Mouse (Mus musculus): Measurements from ENCODE around the gene Calcoco2. TPM values are rescaled to one million over a fixed set of nuclear protein-coding genes. Genes with fewer than 3 reads are reported as not detected.
"Not testable (repeated sequence)": the region's sequence is repeated elsewhere in the genome, so short reads cannot be mapped to it uniquely, and the experiment has no call there.

Gene Calcoco2
- polyA plus RNA-seq, 1 experiment from 2014 or later = not detected

GRCm38 (mm10) chr11:96116116-96116515 is 4.4 kb upstream of the Calcoco2 start:
- Histone ChIP-seq H3K9me3 (no peaks in the 10 kb centered on the region), H3K4me1 (no peaks in the 10 kb centered on the region), H3K36me3 (no peaks in the 10 kb centered on the region), H3K4me2 (replicated peaks) (no peak overlapping the region), H3K9ac (replicated peaks) (no peak overlapping the region), H3K27me3 (no peaks in the 10 kb centered on the region; the same call in 1 of the 2 replicates), H3K27ac (replicated peaks) (no peak overlapping the region), H3K4me3 (no peak overlapping the region)
- 85% methylated on average over 3 of the region's 3 CpGs for WGBS
- ATAC-seq (replicated peaks) = no peak

GRCm38 (mm10) chr11:96115416-96115815 is 3.7 kb upstream of the Calcoco2 start:
- 87% methylated on average over 6 of the region's 6 CpGs for WGBS
- no peaks in the 10 kb centered on the region for H3K9me3 ChIP-seq
- no peaks in the 10 kb centered on the region; the same call in 1 of the 2 replicates for H3K27me3 ChIP-seq
- no peak overlapping the region for H3K27ac ChIP-seq (replicated peaks)
- no peak for ATAC-seq (replicated peaks)
- no peaks in the 10 kb centered on the region for H3K36me3 ChIP-seq
- no peaks in the 10 kb centered on the region for H3K4me1 ChIP-seq
- H3K4me3 ChIP-seq = no peak overlapping the region
- H3K4me2 ChIP-seq (replicated peaks) = no peak overlapping the region
- H3K9ac ChIP-seq (replicated peaks) = no peak overlapping the region

- no peak for ATAC-seq (replicated peaks)
- WGBS = 65% methylated on average over 2 of the region's 2 CpGs
- no peaks in the 10 kb centered on the region; the same call in 1 of the 2 replicates for H3K27me3 ChIP-seq
These were observed 2.3 kb upstream of the Calcoco2 start for GRCm38 (mm10) chr11:96114077-96114476.

GRCm38 (mm10) chr11:96110950-96111349 is 814 bp downstream of the Calcoco2 start:
- not testable (repeated sequence) for H3K36me3 ChIP-seq; H3K9me3 ChIP-seq; H3K9ac ChIP-seq (replicated peaks); H3K27me3 ChIP-seq; H3K4me1 ChIP-seq; ATAC-seq (replicated peaks); H3K27ac ChIP-seq (replicated peaks); H3K4me2 ChIP-seq (replicated peaks); H3K4me3 ChIP-seq
- 70% methylated on average over 2 of the region's 2 CpGs for WGBS

More at GRCm38 (mm10) chr11:96114077-96114476, 2.3 kb upstream of the Calcoco2 start:
- H3K9me3 ChIP-seq = no peaks in the 10 kb centered on the region
- no peak overlapping the region for H3K4me3 ChIP-seq
- H3K36me3 ChIP-seq = no peaks in the 10 kb centered on the region
- H3K27ac ChIP-seq (replicated peaks) = no peak overlapping the region
- H3K4me1 ChIP-seq = no peaks in the 10 kb centered on the region
- H3K9ac ChIP-seq (replicated peaks) = no peak overlapping the region
- no peak overlapping the region for H3K4me2 ChIP-seq (replicated peaks)

GRCm38 (mm10) chr11:96108376-96108775 is 3.4 kb downstream of the Calcoco2 start:
- no peak overlapping the region for H3K4me3 ChIP-seq
- no peak overlapping the region for H3K27ac ChIP-seq (replicated peaks)
- no peaks in the 10 kb centered on the region for H3K4me1 ChIP-seq
- 74% methylated on average over 1 of the region's 1 CpGs for WGBS
- H3K36me3 ChIP-seq = no peaks in the 10 kb centered on the region
- H3K4me2 ChIP-seq (replicated peaks) = no peak overlapping the region
- no peak overlapping the region for H3K9ac ChIP-seq (replicated peaks)
- no peak for ATAC-seq (replicated peaks)
- H3K27me3 ChIP-seq = no peaks in the 10 kb centered on the region; the same call in 1 of the 2 replicates
- no peaks in the 10 kb centered on the region for H3K9me3 ChIP-seq

GRCm38 (mm10) chr11:96093361-96093760 is 18.4 kb downstream of the Calcoco2 start:
- 10% methylated on average over 3 of the region's 3 CpGs for WGBS
- Histone ChIP-seq H3K27ac (replicated peaks) (no peak overlapping the region), H3K9me3 (no peaks in the 10 kb centered on the region), H3K4me2 (replicated peaks) (no peak overlapping the region), H3K9ac (replicated peaks) (no peak overlapping the region), H3K4me1 (no peaks in the 10 kb centered on the region), H3K36me3 (no peaks in the 10 kb centered on the region), H3K4me3 (no peak overlapping the region), H3K27me3 (0 out of 2 replicates have a peak, but pooled peaks cover 4% of the 10 kb centered on the region)
- ATAC-seq (replicated peaks) = no peak

- no peak overlapping the region for H3K9ac ChIP-seq (replicated peaks)
- H3K9me3 ChIP-seq = no peaks in the 10 kb centered on the region
- no peak overlapping the region for H3K4me3 ChIP-seq
- no peaks in the 10 kb centered on the region for H3K36me3 ChIP-seq
- no peaks in the 10 kb centered on the region for H3K4me1 ChIP-seq
- WGBS = 43% methylated on average over 7 of the region's 7 CpGs
- no peak overlapping the region for H3K4me2 ChIP-seq (replicated peaks)
- no peak overlapping the region for H3K27ac ChIP-seq (replicated peaks)
- H3K27me3 ChIP-seq = 0 out of 2 replicates have a peak, but pooled peaks cover 4% of the 10 kb centered on the region
- ATAC-seq (replicated peaks) = no peak
These were observed 19.0 kb downstream of the Calcoco2 start for GRCm38 (mm10) chr11:96092674-96093291.

GRCm38 (mm10) chr11:96091073-96091472 is 20.7 kb downstream of the Calcoco2 start:
- Histone ChIP-seq H3K9ac (replicated peaks) (no peak overlapping the region), H3K27ac (replicated peaks) (no peak overlapping the region), H3K27me3 (0 out of 2 replicates have a peak, but pooled peaks cover 4% of the 10 kb centered on the region), H3K4me1 (no peaks in the 10 kb centered on the region), H3K4me3 (no peak overlapping the region), H3K36me3 (no peaks in the 10 kb centered on the region), H3K9me3 (no peaks in the 10 kb centered on the region), H3K4me2 (replicated peaks) (no peak overlapping the region)
- WGBS = 70% methylated on average over 2 of the region's 2 CpGs
- no peak for ATAC-seq (replicated peaks)

- Histone ChIP-seq H3K4me3 (no peak overlapping the region), H3K27ac (replicated peaks) (no peak overlapping the region), H3K9ac (replicated peaks) (no peak overlapping the region), H3K9me3 (no peaks in the 10 kb centered on the region), H3K4me1 (no peaks in the 10 kb centered on the region), H3K4me2 (replicated peaks) (no peak overlapping the region), H3K36me3 (no peaks in the 10 kb centered on the region), H3K27me3 (0 out of 2 replicates have a peak, but pooled peaks cover 3% of the 10 kb centered on the region)
- ATAC-seq (replicated peaks) = no peak
- 90% methylated on average over 6 of the region's 6 CpGs for WGBS
These were observed 23.8 kb downstream of the Calcoco2 start for GRCm38 (mm10) chr11:96087981-96088380.

- Histone ChIP-seq H3K4me2 (replicated peaks) (no peak overlapping the region), H3K27ac (replicated peaks) (no peak overlapping the region), H3K4me3 (no peak overlapping the region), H3K36me3 (no peaks in the 10 kb centered on the region), H3K4me1 (no peaks in the 10 kb centered on the region), H3K9me3 (no peaks in the 10 kb centered on the region), H3K27me3 (no peaks in the 10 kb centered on the region), H3K9ac (replicated peaks) (no peak overlapping the region)
- ATAC-seq (replicated peaks) = no peak
- WGBS = 75% methylated on average over 3 of the region's 3 CpGs
These were observed 29.1 kb downstream of the Calcoco2 start for GRCm38 (mm10) chr11:96082682-96083081.

- no peak for ATAC-seq (replicated peaks)
- H3K4me3 ChIP-seq = no peak overlapping the region
- WGBS = 79% methylated on average over 5 of the region's 5 CpGs
These were observed 31.0 kb downstream of the Calcoco2 start for GRCm38 (mm10) chr11:96080736-96081135.

GRCm38 (mm10) chr11:96076221-96077105 is 35.3 kb downstream of the Calcoco2 start:
- H3K9me3 ChIP-seq = no peaks in the 10 kb centered on the region
- H3K4me3 ChIP-seq = peak overlapping the region; percentile 68
- peak overlapping the region; percentile 87 for H3K27ac ChIP-seq (replicated peaks)
- H3K4me2 ChIP-seq (replicated peaks) = peak overlapping the region; percentile 49
- peaks cover 6% of the 10 kb centered on the region for H3K36me3 ChIP-seq
- WGBS = 68% methylated on average over 13 of the region's 13 CpGs
- no peak for ATAC-seq (replicated peaks)
- H3K9ac ChIP-seq (replicated peaks) = peak overlapping the region; percentile 39
- H3K4me1 ChIP-seq = peaks cover 21% of the 10 kb centered on the region
- H3K27me3 ChIP-seq = no peaks in the 10 kb centered on the region

More at GRCm38 (mm10) chr11:96080736-96081135, 31.0 kb downstream of the Calcoco2 start:
- no peak overlapping the region for H3K27ac ChIP-seq (replicated peaks)
- no peak overlapping the region for H3K4me2 ChIP-seq (replicated peaks)
- H3K9me3 ChIP-seq = no peaks in the 10 kb centered on the region
- H3K36me3 ChIP-seq = no peaks in the 10 kb centered on the region
- no peaks in the 10 kb centered on the region for H3K27me3 ChIP-seq
- no peak overlapping the region for H3K9ac ChIP-seq (replicated peaks)
- peaks cover 4% of the 10 kb centered on the region; the same call in 1 of the 2 replicates for H3K4me1 ChIP-seq

Measured in forebrain, embryonic 15.5 days (tissue).